Mouse (Mus musculus) lung, postnatal 0 days (tissue): ENCODE data around the gene Ergic1.

Experiments used
- CTCF ChIP-seq: IDR thresholded peaks from 2 replicates; pipeline ENCODE4 v1.5.1; 2016; ENCODE audit warnings: antibody characterized with exemption, mild to moderate bottlenecking
- EP300 ChIP-seq: IDR thresholded peaks from 2 replicates; pipeline ENCODE4 v1.6.1; 2016; ENCODE audit warnings: antibody characterized with exemption, mild to moderate bottlenecking, control low read depth

DNA sequence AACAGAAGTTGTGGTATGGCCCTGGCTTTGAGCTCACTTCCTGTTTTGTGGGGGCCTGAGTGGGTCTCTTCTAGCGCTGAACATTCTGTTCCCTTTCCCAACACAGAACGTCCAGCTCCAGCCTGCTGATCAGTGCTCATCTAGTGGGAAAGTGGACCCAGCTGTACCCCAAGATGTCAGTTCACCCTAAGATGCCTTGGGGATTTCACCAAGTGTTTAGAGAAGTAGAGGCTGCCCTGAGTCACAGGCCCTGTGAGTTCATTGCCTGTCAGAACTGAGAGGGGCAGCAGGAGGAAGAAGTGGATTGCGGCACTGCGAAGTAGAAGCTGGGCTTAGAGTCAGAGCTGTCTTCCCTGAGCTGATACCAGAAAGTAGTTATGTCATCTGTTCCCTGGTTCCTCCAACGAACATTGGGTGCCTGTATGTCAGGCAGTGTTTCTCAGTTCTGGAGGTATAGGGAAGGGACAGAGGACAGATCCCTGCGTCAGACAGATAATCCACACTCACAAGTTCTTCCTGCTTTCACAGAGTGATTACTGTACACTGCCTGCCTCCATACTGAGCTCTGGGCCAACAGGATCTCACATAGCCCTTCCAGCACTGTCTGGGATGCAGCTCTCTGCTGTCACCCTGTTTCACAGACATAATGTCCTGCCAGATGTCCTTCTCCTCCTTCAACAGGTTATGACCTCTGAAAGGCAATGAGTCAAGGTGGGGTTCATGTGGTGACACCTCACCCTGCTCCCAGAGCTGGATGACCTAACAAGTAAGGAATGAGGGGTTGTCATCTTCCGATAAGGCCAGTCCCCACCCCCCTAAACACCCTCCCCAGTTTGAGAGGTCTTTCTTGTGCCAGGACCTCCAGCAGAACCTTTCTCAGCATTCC is 25.8 kb upstream of the Ergic1 start:
- TF ChIP-seq EP300 (peak; percentile 99), CTCF (no peak)
